Mouse (Mus musculus) G1E (cell line): Measurements from ENCODE around the gene Pik3ip1.

Source experiments
- CTCF ChIP-seq: IDR thresholded peaks from 2 replicates; pipeline ENCODE4 v1.5.1; 2012; ENCODE audit warnings: low read depth, low read length, inconsistent platforms, mixed read lengths
- GATA1 ChIP-seq: IDR thresholded peaks from 2 replicates; pipeline ENCODE4 v1.6.1; 2012; ENCODE audit warnings: borderline replicate concordance, low read length, inconsistent platforms, mixed read lengths
- TAL1 ChIP-seq: conservative IDR thresholded peaks from 2 replicates; pipeline ENCODE4 v1.6.1; 2012; ENCODE audit warnings: low read depth, low read length, inconsistent platforms, mixed read lengths

- no peak for TF ChIP-seq CTCF
- TF ChIP-seq GATA1 = no peak
- no peak for TF ChIP-seq TAL1
These were observed 16.9 kb upstream of the Pik3ip1 start for GRCm38 (mm10) chr11:3313294-3313693.
